Mouse (Mus musculus) lung, embryonic 15.5 days (tissue): Measurements from ENCODE around the gene Mt1. TPM values are rescaled to one million over a fixed set of nuclear protein-coding genes. Genes with fewer than 3 reads are reported as not detected.

Experiments
- ATAC-seq: fragments of 200-750 bp; cut with Nextera tagmentation; 2 replicates; pipeline ENCODE4 v1.8.0; 2017; ENCODE audit warnings: moderate number of reproducible peaks, borderline replicate concordance; ENCODE audit not compliant: low FRiP score, low TSS enrichment; ENCODE audit errors: extremely low read depth
- H3K27ac ChIP-seq: fragments of 300-500 bp; sonication (generic); 2 replicates; pipeline ENCODE4 v1.5.1; 2015; ENCODE audit warnings: moderate library complexity, mild to moderate bottlenecking, inconsistent platforms
- H3K27me3 ChIP-seq: fragments of 300-500 bp; sonication (generic); 2 replicates; pipeline ENCODE4 v1.6.1; 2015; ENCODE audit warnings: inconsistent platforms
- H3K36me3 ChIP-seq: fragments of 300-500 bp; sonication (generic); 2 replicates; pipeline ENCODE4 v1.6.1; 2015; ENCODE audit warnings: inconsistent platforms
- H3K4me1 ChIP-seq: fragments of 300-500 bp; sonication (generic); 2 replicates; pipeline ENCODE4 v1.6.1; 2015; ENCODE audit warnings: inconsistent platforms
- H3K4me2 ChIP-seq: fragments of 300-500 bp; sonication (generic); 2 replicates; pipeline ENCODE4 v1.6.1; 2015; ENCODE audit warnings: inconsistent platforms, mild to moderate bottlenecking, moderate library complexity
- H3K4me3 ChIP-seq: fragments of 300-500 bp; sonication (generic); 2 replicates; pipeline ENCODE4 v1.5.1; 2015; ENCODE audit warnings: mild to moderate bottlenecking, inconsistent platforms
- H3K9ac ChIP-seq: fragments of 300-500 bp; sonication (generic); 2 replicates; pipeline ENCODE4 v1.6.1; 2015; ENCODE audit warnings: inconsistent platforms
- H3K9me3 ChIP-seq: fragments of 300-500 bp; sonication (generic); 2 replicates; pipeline ENCODE4 v1.6.1; 2016; ENCODE audit warnings: inconsistent platforms
- WGBS: fragments of 180-500 bp; shearing (Covaris S2); methylation state at CpG from one replicate; pipeline ENCODE4 v1.1.7; 2015; 5-methylcytosine and 5-hydroxymethylcytosine counted together
- polyA plus RNA-seq: library from polyadenylated mRNA; unstranded; fragments of >200 nt; fragmentation: Nextera tagmentation; extraction: Ambion mirVana; gene quantifications from 2 replicates; pipeline ENCODE4 v1.2.1, GENCODE M21; 2015

Gene Mt1
- polyA plus RNA-seq, 1 experiment from 2014 or later, result 144 TPM

DNA sequence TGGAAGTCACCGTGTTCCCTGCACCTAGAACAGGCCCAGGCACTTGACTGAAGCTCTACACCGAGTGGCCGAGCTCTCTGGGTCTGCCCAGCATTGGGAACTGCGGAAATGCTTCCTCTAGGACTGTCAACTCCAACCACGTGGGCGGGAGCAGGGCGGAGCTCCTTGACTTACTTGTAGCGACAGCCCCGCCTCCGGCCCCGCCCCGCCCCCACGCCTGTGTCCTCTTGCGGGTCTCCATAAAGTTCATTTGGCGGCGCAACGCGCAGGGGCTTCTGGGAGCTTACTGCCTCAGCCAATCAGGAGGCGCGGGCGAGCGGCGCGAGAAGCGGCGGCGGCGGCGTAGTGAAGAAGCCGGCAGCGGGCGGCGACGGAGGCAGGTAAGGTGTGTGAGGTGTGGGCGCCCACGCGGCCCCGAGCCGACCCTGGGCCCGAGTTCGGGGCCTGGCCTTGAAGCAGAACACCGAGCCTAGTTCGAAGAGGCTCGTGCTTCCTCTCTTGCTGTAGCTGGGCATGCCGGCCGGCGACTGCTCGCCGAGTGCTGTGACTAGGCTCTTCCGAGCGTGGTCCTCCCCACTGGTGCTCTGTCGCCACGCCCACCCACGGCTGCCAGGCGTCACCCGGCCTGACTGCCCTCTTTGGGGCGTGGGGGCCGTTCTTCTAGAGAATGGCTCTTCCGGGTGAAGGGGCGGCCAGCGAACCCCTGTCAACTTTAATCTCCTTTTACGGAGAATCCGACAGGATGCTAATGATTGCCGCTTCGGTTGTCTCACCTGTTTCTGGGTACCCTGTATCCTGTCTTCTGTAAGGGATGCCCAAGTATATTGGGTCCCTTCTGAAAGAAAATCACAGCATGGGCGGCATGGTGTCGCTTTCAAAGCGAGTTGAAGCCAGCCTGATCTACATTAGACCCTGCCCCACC, 35.6 kb downstream of the Mt1 start, which contains the start of gene Nup93:
Nup93 (plus strand) TSS at position 313 of the 922 bp plus-strand sequence.
- H3K27ac ChIP-seq, result peak within 1 kb of the TSS; percentile 51
- under 1% methylated on average over 68 of the region's 68 CpGs for WGBS

DNA sequence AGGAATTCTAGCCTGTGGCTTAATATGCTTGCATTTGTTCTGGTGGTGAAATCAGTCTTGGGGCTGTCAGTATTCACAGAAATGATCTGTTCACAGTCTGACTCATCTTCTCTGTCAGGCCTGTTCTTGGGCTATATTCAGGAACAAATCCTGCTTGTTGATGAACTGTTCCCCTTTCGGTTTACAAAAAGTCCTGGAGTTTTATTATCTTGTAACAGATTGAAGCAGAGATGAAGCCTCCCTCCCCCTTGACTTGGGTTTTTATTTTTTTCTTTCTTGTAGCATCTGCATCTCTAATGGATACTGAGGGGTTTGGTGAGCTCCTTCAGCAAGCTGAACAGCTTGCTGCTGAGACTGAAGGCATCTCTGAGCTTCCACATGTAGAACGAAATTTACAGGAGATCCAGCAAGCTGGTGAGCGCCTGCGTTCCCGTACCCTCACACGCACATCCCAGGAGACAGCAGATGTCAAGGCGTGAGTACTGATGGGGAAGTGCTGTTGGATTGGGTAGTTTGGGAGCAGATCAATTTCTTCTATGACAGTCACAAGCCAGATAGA, 48.6 kb downstream of the Mt1 start:
- WGBS, result 78% methylated on average over 7 of the region's 7 CpGs
- H3K9me3 ChIP-seq, result no peaks in the 10 kb centered on the region
- no peak overlapping the region for H3K27ac ChIP-seq
- H3K36me3 ChIP-seq, result peaks cover 11% of the 10 kb centered on the region; the same call in 1 of the 2 replicates
- H3K4me3 ChIP-seq, result no peak overlapping the region
- ATAC-seq, result no peak
- H3K4me2 ChIP-seq, result no peak overlapping the region
- H3K9ac ChIP-seq, result no peak overlapping the region
- no peaks in the 10 kb centered on the region for H3K27me3 ChIP-seq
- no peaks in the 10 kb centered on the region for H3K4me1 ChIP-seq

More for the DNA sequence above, 35.6 kb downstream of the Mt1 start, which contains the start of gene Nup93:
- Histone ChIP-seq H3K36me3 (no peaks in the 10 kb centered on the region), H3K4me2 (peak within 1 kb of the TSS; percentile 82), H3K27me3 (no peaks in the 10 kb centered on the region), H3K9me3 (no peaks in the 10 kb centered on the region), H3K9ac (peak within 1 kb of the TSS; percentile 60), H3K4me1 (peaks cover 20% of the 10 kb centered on the region), H3K4me3 (peak within 1 kb of the TSS; percentile 59)
- peak; percentile 97 for ATAC-seq

Other genes with a start within 250 kb of the Mt1 start
- 48.5 and 49.6 TPM in 2 replicates for gene Amfr, start 166.2 kb upstream of the Mt1 start, polyA plus RNA-seq
- gene Nudt21, start 142.1 kb upstream of the Mt1 start, polyA plus RNA-seq, result 111 and 113 TPM in 2 replicates
- gene Ogfod1, start 141.9 kb upstream of the Mt1 start, polyA plus RNA-seq, result 10.6 and 13.7 TPM in 2 replicates
- 9.7 and 13.1 TPM in 2 replicates for gene Bbs2, start 80.2 kb upstream of the Mt1 start, polyA plus RNA-seq
- gene Mt4, start 41.9 kb upstream of the Mt1 start, polyA plus RNA-seq, result not detected in 2 replicates
- gene Mt3, start 26.5 kb upstream of the Mt1 start, polyA plus RNA-seq, result 5.5 and 5.7 TPM in 2 replicates
- 26.6 and 33.1 TPM in 2 replicates for gene Mt2, start 6.4 kb upstream of the Mt1 start, polyA plus RNA-seq
- gene Nup93, start 35.5 kb downstream of the Mt1 start, polyA plus RNA-seq, result 99.9 and 101 TPM in 2 replicates
- 0.14 TPM in 1 of 2 replicates, not detected in the other for gene Slc12a3, start 150.1 kb downstream of the Mt1 start, polyA plus RNA-seq
- gene Herpud1, start 207.4 kb downstream of the Mt1 start, polyA plus RNA-seq, result 107 and 116 TPM in 2 replicates